16 mouse cellular contexts compared by ENCODE assay signal in genomic region chr15:94553536-94553935, GRCm38 (mm10).
"Had no signal": no experiment of that assay in that cellular context is flagged by ENCODE, and none has a peak within 500 bp of the region (broad histone marks: within the 10 kb centered on the region; RNA-seq: fewer than 3 reads in every experiment).

No protein-coding gene starts in this region.

- H3K36me3 ChIP-seq: lung, embryonic 15.5 days; midbrain, embryonic 13.5 days; midbrain, embryonic 15.5 days; neural tube, embryonic 12.5 days had no signal

- H3K4me3 ChIP-seq: lung, embryonic 15.5 days; megakaryocyte, embryonic 14.5 days; midbrain, embryonic 13.5 days; midbrain, embryonic 15.5 days; neural tube, embryonic 12.5 days; stomach, embryonic 15.5 days had no signal

- H3K27me3 ChIP-seq: lung, embryonic 15.5 days; megakaryocyte, embryonic 14.5 days; midbrain, embryonic 13.5 days; midbrain, embryonic 15.5 days; neural tube, embryonic 12.5 days; stomach, embryonic 15.5 days had no signal

- H3K9ac ChIP-seq: liver, postnatal 0 days; lung, embryonic 15.5 days; midbrain, embryonic 13.5 days; midbrain, embryonic 15.5 days; neural tube, embryonic 12.5 days; stomach, embryonic 15.5 days had no signal

- H3K27ac ChIP-seq: lung, embryonic 15.5 days; macrophage; midbrain, embryonic 13.5 days; midbrain, embryonic 15.5 days; neural tube, embryonic 12.5 days; stomach, embryonic 15.5 days; stomach, postnatal 0 days had no signal

- H3K9me3 ChIP-seq: lung, embryonic 15.5 days; midbrain, embryonic 15.5 days; stomach, embryonic 15.5 days had no signal

- DNase-seq: liver, postnatal 0 days; lung, adult 2 months; lung, postnatal 14 days; lung, postnatal 36 days; right cerebral cortex, postnatal 14 days; thymus, adult 2 months; thymus, postnatal 25 days; thymus, postnatal 4 days had no signal

- H3K4me1 ChIP-seq: lung, embryonic 15.5 days; midbrain, embryonic 13.5 days; midbrain, embryonic 15.5 days; neural tube, embryonic 12.5 days; stomach, embryonic 15.5 days had no signal
